Mouse (Mus musculus) testis, adult 2 months (tissue): ENCODE data around the gene Cd151.

Experiments used
- CTCF ChIP-seq: fragments of 200-500 bp; IDR thresholded peaks from 2 replicates; pipeline ENCODE4 v1.5.1; 2012; ENCODE audit warnings: low read depth, mild to moderate bottlenecking, inconsistent platforms, low read length, moderate library complexity; ENCODE audit not compliant: control insufficient read depth, insufficient read depth, insufficient replicate concordance
- POLR2A ChIP-seq: fragments of 200-500 bp; IDR thresholded peaks from 2 replicates; pipeline ENCODE4 v1.6.1; 2012; ENCODE audit warnings: low read depth, mild to moderate bottlenecking, inconsistent platforms, low read length, moderate library complexity; ENCODE audit not compliant: control insufficient read depth

DNA sequence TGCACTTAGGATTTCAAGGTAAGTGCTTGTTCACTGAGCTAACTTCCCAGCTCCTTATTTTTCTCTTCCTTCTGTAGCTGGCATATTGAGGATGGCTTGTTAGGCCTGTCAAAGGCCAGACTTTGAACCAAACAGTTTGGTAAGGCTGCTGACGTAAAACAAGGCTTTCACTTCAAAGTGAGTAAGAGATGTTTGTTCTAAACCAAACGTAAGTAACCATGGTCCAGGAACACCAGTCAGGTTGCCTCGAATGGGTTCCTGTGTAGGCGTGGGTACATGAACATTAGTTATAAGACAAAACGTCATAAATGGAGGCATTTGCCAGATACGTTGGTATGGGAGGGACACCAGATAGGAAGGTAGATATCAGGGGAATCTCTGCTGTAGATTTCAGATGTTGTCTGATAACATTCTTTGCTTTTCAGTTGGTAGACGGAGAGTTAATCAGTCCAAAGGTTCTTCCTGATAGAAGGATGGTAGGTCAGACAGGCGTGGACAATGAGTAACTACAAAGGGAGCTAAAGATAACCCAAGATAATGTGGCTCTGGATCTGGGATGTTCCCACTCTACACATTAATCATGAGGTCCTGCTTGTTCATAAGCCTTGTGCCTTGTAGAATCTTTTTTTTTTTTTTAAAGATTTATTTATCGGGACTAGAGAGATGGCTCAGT lies 47.0 kb upstream of the Cd151 start:
- no peak for TF ChIP-seq CTCF
- TF ChIP-seq POLR2A: no peak
